In genomic region chr17:4858304-4858703, GRCm38 (mm10) we compare ENCODE assay signal across 22 mouse cellular contexts.
DNase-seq lines count a peak whose midpoint lies in the region; ATAC-seq and TF ChIP-seq lines count a peak whose summit lies in the region.
"Had no signal": no experiment of that assay in that cellular context is flagged by ENCODE, and none has a peak within 500 bp of the region (broad histone marks: within the 10 kb centered on the region; RNA-seq: fewer than 3 reads in every experiment).

No protein-coding gene starts in this region.

- no peaks in the 10 kb centered on the region for H3K36me3 ChIP-seq in C2C12 (ENCODE audit: control insufficient read depth, insufficient read depth)
- no peaks in the 10 kb centered on the region for H3K36me3 ChIP-seq in CH12.LX (replicated peaks in 1 of 2; ENCODE audit: control insufficient read depth in 1 of 2, insufficient read depth in 1 of 2, low read length in 1 of 2)
- H3K36me3 ChIP-seq in myocyte (ENCODE audit: control insufficient read depth, insufficient read depth): no peaks in the 10 kb centered on the region
- H3K36me3 ChIP-seq in forebrain, embryonic 12.5 days (replicated peaks): no peaks in the 10 kb centered on the region
- H3K36me3 ChIP-seq: G1E had no signal

- H3K4me1 ChIP-seq in CH12.LX (ENCODE audit: control insufficient read depth in 1 of 2, insufficient read depth in 2 of 2): 0 out of 4 replicates have a peak, but pooled peaks cover 0 to 2% of the 10 kb centered on the region in 2 experiments
- no peaks in the 10 kb centered on the region for H3K4me1 ChIP-seq in forebrain, embryonic 12.5 days

- in situ Hi-C loops in CH12.LX (cut with MboI; ENCODE audit: low pct_ligation_motif_present, low pct_unique_long_range_greater_than_20kb, low sequenced_read_pairs): no loop called here

- TF ChIP-seq CTCF in C2C12 (IDR thresholded peaks at IDR 0.05; ENCODE audit: control insufficient read depth, insufficient read depth, insufficient read length) (no peak), CH12.LX (conservative IDR thresholded peaks at IDR 0.05 in 1 of 2, IDR thresholded peaks at IDR 0.05 in 1 of 2; ENCODE audit: low read depth in 2 of 2, low read length in 2 of 2) (no peak)

- WGBS in forebrain, embryonic 12.5 days: 97% methylated on average over 3 of the region's 3 CpGs

- no peak for DNase-seq in CH12.LX (ENCODE audit: extremely low read depth)
- no peak for DNase-seq in ovary, postnatal 10 days (ENCODE audit: low spot score)
- no peak for DNase-seq in layer of hippocampus, adult 18-20 months (ENCODE audit: low spot score in 2 of 2)
- DNase-seq: adrenal gland, adult 2 months; adrenal gland, adult 8-10 months; adrenal gland, postnatal 10 days; adrenal gland, postnatal 14 days; adrenal gland, postnatal 25 days; adrenal gland, postnatal 36 days; B cell, adult 2 months; cerebellum, adult 11 months; cerebellum, adult 11-12 months; cerebellum, adult 18-20 months; cerebellum, adult 2 months; cerebellum, adult 8-10 months had no signal

- no peak for TF ChIP-seq EP300 in CH12.LX (IDR thresholded peaks at IDR 0.05; ENCODE audit: low read length)

- no peak for ATAC-seq in forebrain, embryonic 12.5 days (ENCODE audit: low FRiP score)
- ATAC-seq: activated CD4-positive, CD25-positive, alpha-beta regulatory T cell, adult 4 months; CD4-positive, CD25-positive, alpha-beta regulatory T cell, adult 4 months; Patski had no signal

- H3K4me3 ChIP-seq in C2C12 (ENCODE audit: insufficient read depth, poor library complexity, severe bottlenecking): no peak overlapping the region
- no peak overlapping the region for H3K4me3 ChIP-seq in CH12.LX (replicated peaks in 1 of 3; ENCODE audit: low read depth in 2 of 3, low read length in 2 of 3, poor library complexity in 1 of 3)
- H3K4me3 ChIP-seq in myocyte: no peak overlapping the region
- no peak overlapping the region for H3K4me3 ChIP-seq in forebrain, embryonic 12.5 days (replicated peaks)

- H3K9ac ChIP-seq in CH12.LX (ENCODE audit: insufficient read depth, low read depth): no peak overlapping the region
- no peak overlapping the region for H3K9ac ChIP-seq in forebrain, embryonic 12.5 days

- no peak for TF ChIP-seq RAD21 in CH12.LX (IDR thresholded peaks at IDR 0.05; ENCODE audit: low read depth, low read length)

- TF ChIP-seq POLR2A in CH12.LX (IDR thresholded peaks at IDR 0.05; ENCODE audit: low read depth, low read length) (no peak), myocyte (IDR thresholded peaks at IDR 0.05; ENCODE audit: insufficient read length, low read depth) (no peak)

- H3K79me2 ChIP-seq in C2C12 (ENCODE audit: control insufficient read depth, insufficient read depth) (no peaks in the 10 kb centered on the region), CH12.LX (replicated peaks; ENCODE audit: control insufficient read depth, extremely low read depth, insufficient read depth, poor library complexity, severe bottlenecking) (no peaks in the 10 kb centered on the region), myocyte (ENCODE audit: control insufficient read depth, insufficient read depth) (no peaks in the 10 kb centered on the region)

- no peak overlapping the region for H3K27ac ChIP-seq in CH12.LX (ENCODE audit: insufficient read depth, low read depth)
- H3K27ac ChIP-seq in forebrain, embryonic 12.5 days: no peak overlapping the region

- H3K27me3 ChIP-seq in C2C12 (ENCODE audit: control insufficient read depth, insufficient read depth, insufficient read length) (peaks cover 3% of the 10 kb centered on the region), CH12.LX (replicated peaks) (no peaks in the 10 kb centered on the region), myocyte (ENCODE audit: control insufficient read depth, insufficient read depth, insufficient read length) (no peaks in the 10 kb centered on the region)
- no peaks in the 10 kb centered on the region for H3K27me3 ChIP-seq in forebrain, embryonic 12.5 days
- H3K27me3 ChIP-seq: Patski had no signal

- no peaks in the 10 kb centered on the region for H3K79me3 ChIP-seq in C2C12 (ENCODE audit: low read depth)

- no peaks in the 10 kb centered on the region for H3K9me3 ChIP-seq in CH12.LX (replicated peaks; ENCODE audit: low read length)
- no peaks in the 10 kb centered on the region for H3K9me3 ChIP-seq in forebrain, embryonic 12.5 days
- H3K9me3 ChIP-seq: G1E had no signal

- dilution Hi-C loops in CH12.LX (cut with MboI; ENCODE audit: extremely low pct_ligation_motif_present, extremely low pct_unique_long_range_greater_than_20kb, low sequenced_read_pairs): no loop called here

- no peak overlapping the region for H3ac ChIP-seq in C2C12 (ENCODE audit: control insufficient read depth, insufficient read length, low read depth)
- H3ac ChIP-seq in myocyte (ENCODE audit: control insufficient read depth, insufficient read length): no peak overlapping the region

- H3K4me2 ChIP-seq in CH12.LX (ENCODE audit: insufficient read depth, low read depth, poor library complexity, severe bottlenecking) (no peak overlapping the region), myocyte (ENCODE audit: low read depth) (no peak overlapping the region)
- no peak overlapping the region for H3K4me2 ChIP-seq in forebrain, embryonic 12.5 days

TF ChIP-seq in C2C12, 6 proteins besides CTCF, POLR2A, EP300 and RAD21:
- TF ChIP-seq USF1 (IDR thresholded peaks at IDR 0.05; ENCODE audit: low read depth) (peak; percentile 58), MYOG (IDR thresholded peaks at IDR 0.05; ENCODE audit: control insufficient read depth, extremely low read depth, insufficient read length) (no peak), MYOD1 (IDR thresholded peaks at IDR 0.05; ENCODE audit: control insufficient read depth, insufficient read length, low read depth) (no peak), MAX (IDR thresholded peaks at IDR 0.05) (no peak), CEBPB (IDR thresholded peaks at IDR 0.05; ENCODE audit: low read depth) (no peak)

TF ChIP-seq in CH12.LX, 34 proteins besides CTCF, POLR2A, EP300 and RAD21:
- TF ChIP-seq MAX (IDR thresholded peaks at IDR 0.05; ENCODE audit: low read length) (peak; percentile 67; the same call in 1 of the 2 replicates), HCFC1 (IDR thresholded peaks at IDR 0.05; ENCODE audit: low read depth, low read length) (no peak), CHD1 (IDR thresholded peaks at IDR 0.05; ENCODE audit: low read depth, low read length) (no peak), USF2 (conservative IDR thresholded peaks at IDR 0.05; ENCODE audit: low read depth, low read length) (peak; percentile 74), SMC3 (IDR thresholded peaks at IDR 0.05; ENCODE audit: low read depth, low read length) (no peak), USF1 (IDR thresholded peaks at IDR 0.05; ENCODE audit: low read depth, low read length) (peak; percentile 47), POLR2AphosphoS2 (IDR thresholded peaks at IDR 0.05; ENCODE audit: low read depth, low read length) (no peak), IRF4 (IDR thresholded peaks at IDR 0.05; ENCODE audit: low read depth, low read length) (no peak), ELF1 (IDR thresholded peaks at IDR 0.05; ENCODE audit: low read depth, low read length) (no peak), MAFK (IDR thresholded peaks at IDR 0.05; ENCODE audit: insufficient replicate concordance, low read length) (no peak), NRF1 (IDR thresholded peaks at IDR 0.05; ENCODE audit: low read depth, low read length) (no peak), BHLHE40 (IDR thresholded peaks at IDR 0.05; ENCODE audit: low read depth, low read length) (no peak)

TF ChIP-seq in myocyte, 11 proteins besides CTCF, POLR2A, EP300 and RAD21:
- TF ChIP-seq CEBPB (IDR thresholded peaks at IDR 0.05; ENCODE audit: insufficient read depth, poor library complexity, severe bottlenecking): no peak
- TF ChIP-seq MYOG (IDR thresholded peaks at IDR 0.05; ENCODE audit: control insufficient read depth in 1 of 3, insufficient read depth in 1 of 3, insufficient read length in 2 of 3, low read depth in 2 of 3): no peak
- TF ChIP-seq POLR2AphosphoS2 (IDR thresholded peaks at IDR 0.05; ENCODE audit: insufficient read length, low read depth): no peak
- peak; percentile 27 for TF ChIP-seq USF1 (IDR thresholded peaks at IDR 0.05; ENCODE audit: low read depth)
